Mouse (Mus musculus) urinary bladder, adult 2 months (tissue): ENCODE results near the gene 1700092M07Rik. TPM values are rescaled to one million over a fixed set of nuclear protein-coding genes. Genes with fewer than 3 reads are reported as not detected.
A peak's percentile ranks its signal among the peaks of the same experiment; 100 is the strongest.

Experiments used
- DNase-seq: peaks from one replicate; pipeline ENCODE4 v3.0.0; 2022; ENCODE audit warnings: low spot score
- polyA plus RNA-seq: library from polyadenylated mRNA; depleted of rRNA; stranded (reverse); fragments of >200 nt; gene quantifications from 2 replicates; pipeline ENCODE4 v1.2.3, GENCODE M21; 2012; rRNA removed

Gene 1700092M07Rik
- 0.19 and 0.28 TPM in 2 replicates for polyA plus RNA-seq

DNA sequence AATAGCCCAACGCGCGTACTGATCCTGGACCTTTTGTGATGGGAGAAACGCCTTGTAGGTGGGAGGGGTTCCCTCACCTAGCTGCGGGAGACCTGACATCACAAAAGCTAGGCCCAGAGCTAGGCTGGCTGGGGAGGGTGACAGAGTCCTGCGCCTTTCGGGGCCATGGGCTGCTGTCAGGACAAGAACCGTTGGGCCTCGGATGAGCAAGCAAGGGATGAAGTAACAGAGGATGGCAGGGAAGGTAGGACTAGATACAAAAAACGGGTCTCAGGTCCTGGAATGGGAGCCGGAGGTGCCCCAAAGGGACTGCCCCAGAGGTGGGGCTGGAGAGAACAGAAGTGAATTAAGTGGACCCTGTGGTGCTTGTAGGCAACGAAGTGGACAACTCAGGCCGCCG lies at the start of gene 1700092M07Rik:
TSS of gene 1700092M07Rik (plus strand) at position 116 of the 400 bp plus-strand sequence.
- no peak for DNase-seq

DNA sequence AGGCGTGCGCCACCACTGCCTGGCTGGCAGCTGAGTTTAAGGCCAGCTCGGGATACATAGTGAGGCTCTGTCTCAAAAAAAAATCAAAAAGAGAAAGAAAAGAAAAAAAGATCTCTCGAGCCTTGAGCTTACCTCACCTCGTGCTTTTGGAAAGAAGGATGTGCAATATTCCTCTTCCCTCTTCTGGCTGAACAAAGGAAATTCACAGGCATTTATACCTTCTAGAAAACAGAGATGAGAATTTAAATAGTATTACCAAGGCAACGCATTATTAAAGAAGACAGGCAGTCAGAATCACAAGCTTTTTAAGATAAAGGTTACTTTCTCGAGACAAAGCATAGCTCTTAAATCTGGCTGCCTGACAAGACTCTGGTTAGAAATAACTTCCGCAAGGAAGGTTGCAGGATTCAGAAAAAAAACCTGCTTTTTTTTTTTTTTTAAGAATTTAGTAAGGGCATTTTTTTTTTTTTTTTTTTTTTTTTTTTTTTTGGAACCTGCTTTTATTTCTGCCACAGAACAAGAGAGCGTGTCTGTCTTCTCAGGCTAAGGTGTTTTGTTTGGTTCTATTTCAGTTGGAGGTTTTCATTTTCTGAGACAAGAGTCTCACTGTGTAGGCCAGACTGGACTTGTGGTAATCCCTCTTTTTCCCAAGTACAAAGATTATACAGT lies 48.5 kb upstream of the 1700092M07Rik start:
- no peak for DNase-seq

DNA sequence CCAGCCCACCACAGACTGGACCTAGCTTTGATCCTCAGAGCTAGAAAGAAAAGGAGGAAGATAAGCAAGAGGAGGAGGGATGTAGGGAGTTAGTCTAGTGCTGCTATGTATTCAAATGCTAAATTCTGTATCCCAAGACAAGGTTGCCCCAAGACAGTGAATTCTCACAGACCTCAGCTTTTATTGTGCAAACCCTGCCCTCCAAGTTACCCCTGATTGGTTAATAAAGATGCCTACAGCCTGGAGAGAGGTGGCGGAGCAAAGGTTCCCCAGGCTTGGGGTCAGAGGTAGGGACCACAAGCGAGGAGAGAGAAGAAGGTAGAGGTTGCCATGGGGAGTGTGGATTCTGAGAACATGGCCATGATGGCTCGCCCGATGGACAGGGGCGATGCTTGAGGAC lies 47.8 kb upstream of the 1700092M07Rik start:
- no peak for DNase-seq

DNA sequence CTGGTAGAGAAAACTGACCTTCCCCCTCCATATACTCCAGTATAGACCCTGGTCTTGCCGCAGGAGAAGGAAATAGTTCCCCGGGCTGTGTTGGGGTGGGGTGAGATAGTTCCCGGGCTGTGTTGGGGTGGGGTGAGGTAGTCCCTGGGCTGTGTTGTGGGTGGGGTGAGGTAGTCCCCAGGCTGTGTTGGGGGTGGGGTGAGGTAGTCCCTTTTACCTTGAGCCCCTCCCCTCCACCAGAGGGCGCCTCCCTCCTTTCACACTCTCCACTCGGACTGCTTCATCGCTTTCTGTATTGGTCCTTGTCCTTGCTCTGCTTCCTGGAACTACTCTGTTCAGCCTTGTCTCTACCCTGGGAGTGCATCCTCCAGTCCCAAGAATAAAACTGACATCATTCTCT lies 45.2 kb upstream of the 1700092M07Rik start:
- DNase-seq, result no peak

DNA sequence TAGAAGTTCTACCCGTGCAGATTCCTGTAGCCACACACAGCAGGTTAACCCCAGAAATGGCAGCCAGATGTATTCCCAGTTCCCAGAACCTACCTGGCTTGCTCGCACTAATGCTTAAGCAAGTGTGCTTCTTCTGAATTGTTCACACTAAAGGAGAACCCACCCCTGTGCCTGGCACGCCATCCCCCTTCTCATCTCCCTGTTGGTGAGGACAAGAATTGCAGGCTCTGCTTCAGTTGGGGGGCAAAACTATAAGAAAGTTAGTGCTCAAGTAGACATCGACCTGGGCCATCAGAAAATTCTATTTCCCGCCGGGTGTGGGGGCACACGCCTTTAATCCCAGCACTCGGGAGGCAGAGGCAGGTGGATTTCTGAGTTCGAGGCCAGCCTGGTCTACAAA lies 40.9 kb upstream of the 1700092M07Rik start:
- no peak for DNase-seq

DNA sequence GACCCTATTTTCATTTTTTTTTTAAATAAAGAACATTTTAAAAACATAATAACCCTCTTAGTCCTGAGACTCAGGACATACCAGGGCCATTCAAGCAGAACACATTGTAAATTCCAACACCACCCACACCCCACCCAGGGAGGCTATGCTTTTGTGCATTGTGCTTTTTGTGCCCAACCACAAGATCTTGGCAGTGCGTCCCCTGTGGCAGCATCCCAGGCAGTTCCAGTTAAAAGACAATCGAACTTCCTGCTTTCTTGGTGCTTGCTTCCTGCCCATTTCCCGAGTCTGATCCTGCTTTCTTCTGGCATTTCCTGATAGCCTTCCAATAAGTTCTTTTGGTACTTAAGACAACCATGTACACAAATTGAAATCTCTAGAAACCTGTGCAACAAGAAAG lies 38.1 kb upstream of the 1700092M07Rik start:
- no peak for DNase-seq

DNA sequence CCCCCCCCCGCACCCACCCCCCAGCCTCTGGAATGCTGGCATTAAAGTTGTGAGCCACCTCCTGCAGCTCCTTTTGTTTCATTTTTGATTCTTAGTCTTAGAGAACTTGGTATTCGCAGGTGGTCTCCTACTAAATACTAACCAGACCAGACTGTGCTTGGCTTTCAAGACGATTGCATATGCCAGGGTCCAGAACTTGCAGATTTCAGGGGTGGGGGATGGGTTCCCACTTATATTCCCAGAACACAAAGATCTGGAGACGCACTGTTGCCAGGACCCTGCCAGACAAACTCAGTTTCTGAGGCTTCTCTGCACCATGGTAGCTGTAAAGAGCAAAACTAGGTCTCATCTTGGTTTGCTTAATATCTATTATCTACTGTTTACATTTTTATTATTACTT lies 36.9 kb upstream of the 1700092M07Rik start:
- no peak for DNase-seq

DNA sequence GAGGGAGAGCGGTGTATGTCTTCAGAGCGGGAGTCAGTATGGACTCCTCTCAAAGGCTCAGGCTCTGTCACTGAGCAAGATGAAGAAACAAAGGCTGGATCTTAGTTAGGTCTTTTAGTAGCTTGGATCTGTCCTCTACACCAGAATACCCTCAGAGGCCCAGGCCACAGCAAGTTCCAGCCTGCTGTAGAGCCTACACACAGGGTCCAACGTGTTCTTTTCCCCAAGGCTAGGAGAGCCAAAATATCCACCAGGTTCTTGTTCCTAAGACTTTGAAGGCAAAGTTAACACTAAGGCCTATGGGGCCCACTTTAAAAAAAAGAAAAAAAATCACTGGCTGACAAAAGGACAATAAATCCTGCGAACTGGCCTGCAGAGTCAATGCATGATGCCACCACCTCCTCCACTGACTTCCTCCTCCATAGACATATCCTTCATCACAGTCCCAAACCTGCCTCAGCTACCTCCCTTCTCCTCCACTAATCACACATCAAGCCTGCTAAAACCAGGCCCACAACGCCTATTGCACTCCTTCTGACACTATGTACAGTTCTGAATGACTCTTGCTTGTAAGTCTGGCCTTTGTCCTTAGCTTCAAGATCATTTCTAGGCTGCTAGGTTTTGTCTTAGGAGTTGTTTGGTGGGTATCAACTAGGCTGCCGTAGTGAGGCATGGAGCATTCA lies 35.4 kb upstream of the 1700092M07Rik start:
- no peak for DNase-seq

DNA sequence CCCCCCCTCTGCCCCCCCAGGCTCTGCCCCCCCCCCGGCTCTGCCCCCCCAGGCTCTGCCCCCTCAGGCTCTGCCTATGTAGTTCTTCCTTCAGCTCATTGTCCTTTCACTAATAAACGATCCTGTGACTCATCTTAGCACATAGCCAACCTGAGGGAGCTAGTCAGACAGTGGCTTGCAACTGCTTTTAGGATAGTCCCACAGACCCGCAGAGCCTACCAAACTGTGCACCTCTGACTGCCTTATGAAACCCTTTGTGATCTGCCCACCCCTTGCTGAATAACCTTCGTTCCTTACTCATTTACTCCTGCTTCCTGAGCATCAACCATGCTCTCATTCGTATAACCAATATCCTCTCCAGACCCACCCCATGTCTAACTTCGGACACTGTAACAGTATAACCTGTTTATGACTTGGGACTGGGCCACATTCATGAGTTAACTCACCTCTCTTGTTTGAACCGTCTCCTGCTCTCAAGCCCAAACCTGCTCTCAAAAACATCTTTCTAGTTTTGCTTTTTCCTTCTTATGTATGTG lies 34.3 kb upstream of the 1700092M07Rik start:
- DNase-seq, result no peak

DNA sequence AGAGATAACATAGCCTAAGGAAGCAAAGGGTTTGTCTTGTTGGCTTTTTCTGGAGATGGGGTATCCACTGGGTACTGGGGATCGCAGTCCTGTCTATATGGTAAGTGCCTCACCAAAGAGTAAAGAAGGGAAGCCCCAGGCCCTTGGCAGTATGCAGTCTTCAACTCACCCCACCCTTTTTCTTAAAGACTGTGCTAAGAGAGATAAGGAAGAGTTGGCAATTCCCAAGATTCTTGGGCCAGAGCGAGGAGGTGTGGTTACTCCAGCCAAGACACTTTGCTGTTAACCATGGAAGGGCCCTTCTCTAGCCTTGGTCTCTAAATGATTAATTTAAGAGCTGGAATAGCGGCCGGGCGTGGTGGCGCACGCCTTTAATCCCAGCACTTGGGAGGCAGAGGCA lies 33.6 kb upstream of the 1700092M07Rik start:
- no peak for DNase-seq

DNA sequence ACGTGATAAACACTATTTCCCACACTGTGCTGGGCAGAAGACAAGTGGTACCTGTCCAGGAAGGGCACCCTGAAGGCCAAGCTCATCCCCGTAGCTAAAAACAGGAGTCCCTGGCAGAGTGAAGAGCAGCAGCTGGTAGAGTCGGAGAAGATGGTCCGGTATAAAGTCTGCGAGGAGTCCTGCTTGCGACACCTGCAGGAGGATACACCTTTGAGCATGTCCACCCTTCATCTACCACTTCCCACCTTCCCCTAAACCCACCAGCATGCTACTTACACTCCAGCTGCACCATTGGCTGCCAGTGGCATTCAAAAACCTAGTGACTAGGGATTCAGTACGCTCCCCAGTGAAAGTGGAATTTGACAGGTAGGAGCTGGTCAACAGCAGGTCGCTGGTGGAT lies 31.6 kb upstream of the 1700092M07Rik start:
- no peak for DNase-seq

DNA sequence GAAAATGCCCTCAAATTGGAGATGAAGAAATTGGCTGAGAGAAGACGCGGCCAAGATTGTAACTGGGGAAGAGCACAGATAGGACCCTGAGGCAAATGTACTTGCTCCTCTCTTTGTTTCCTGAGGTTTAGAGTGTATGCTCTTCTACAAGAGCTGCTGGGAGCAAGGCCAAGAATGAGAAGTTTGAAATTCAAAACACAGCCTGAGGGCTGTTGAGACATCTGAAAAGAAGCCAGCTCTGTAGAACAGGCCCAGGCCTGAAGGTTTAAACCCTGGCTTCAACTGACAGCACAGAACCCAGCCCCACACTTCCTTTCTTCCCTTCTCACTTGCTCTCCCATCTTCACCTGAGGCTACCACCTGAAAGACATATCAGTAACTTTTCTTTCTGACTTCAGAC lies 30.5 kb upstream of the 1700092M07Rik start:
- DNase-seq, result no peak

DNA sequence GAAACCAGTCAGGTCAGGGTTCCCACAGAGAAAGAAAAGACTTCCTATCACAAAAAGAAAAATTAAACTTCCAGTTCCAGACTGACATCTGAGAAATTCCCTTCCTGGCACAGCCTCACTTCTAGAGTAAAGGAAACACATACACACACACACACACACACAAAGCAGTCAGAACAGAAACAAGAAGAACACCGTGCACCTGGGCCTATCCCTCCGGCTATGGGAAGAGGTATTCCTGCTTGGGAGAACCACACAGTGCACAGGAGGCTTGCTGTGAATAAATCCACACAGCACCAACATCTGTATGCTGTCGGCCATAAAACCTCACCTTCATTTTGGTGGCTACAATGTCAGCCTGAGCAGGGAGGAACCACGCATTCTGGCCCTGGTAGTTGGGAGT lies 29.0 kb upstream of the 1700092M07Rik start:
- no peak for DNase-seq

DNA sequence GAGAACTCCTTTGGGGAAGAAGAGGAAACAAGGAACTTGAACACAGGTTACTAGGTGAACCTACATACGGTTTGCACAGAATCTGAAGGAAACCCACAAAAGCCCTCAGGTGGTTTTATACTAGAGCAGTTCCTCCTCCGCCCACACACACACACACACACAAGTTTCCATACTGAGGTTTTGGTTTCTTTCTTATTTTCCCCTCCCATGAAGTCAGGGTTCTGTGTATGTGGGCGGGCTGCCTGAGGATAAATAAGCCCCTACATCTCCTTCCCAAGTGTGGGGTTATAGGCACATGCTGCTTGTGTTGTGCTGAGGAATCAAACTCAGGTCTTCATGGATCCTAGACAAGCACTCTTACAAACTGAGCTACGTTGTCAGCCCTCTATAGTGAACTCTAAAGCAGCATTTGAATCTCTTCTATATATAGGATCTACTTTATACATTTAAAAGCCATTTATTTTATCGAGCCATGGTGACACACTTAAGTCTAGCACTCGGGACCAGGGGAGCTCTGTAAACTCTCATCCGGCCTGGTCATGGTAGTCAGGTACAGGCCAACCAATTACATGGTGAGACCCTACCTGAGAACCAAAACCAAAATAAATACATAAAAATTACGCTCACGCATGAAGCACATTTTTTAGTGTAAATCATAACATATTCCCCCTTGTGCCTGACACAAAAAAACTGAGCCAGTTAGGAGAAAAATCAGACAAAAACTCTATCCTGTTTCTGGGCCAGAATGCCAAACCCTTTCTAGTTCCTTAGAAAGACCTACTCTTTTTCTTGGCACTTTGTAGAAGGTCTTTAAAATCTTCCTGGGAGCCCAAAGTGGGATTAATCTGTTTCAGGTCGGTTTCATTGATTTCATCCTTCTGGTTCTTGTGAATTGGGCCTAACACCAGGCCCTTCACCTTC lies 28.3 kb upstream of the 1700092M07Rik start:
- DNase-seq, result no peak

DNA sequence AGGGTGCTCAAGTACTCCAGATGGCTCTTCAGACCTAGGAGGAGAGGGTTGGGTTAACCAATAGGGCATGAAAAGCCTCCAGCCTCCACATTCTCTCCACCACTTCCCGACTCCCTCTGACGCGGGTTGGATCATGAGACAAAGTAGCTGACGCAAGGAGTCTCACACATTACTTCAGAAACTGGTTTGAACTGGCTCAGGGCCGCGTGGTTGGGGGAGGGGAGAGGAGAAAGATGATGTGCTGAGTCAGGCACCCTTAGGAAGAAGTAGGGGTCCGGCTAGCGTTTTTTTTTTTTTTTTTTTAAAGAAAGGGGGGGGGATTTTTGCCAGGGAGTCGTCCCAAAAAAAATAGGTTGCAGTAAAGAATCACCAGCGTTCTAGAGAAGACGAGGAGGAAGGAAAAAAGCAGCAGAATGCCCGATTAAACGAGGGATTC lies 27.6 kb upstream of the 1700092M07Rik start:
- peak; percentile 46 for DNase-seq

DNA sequence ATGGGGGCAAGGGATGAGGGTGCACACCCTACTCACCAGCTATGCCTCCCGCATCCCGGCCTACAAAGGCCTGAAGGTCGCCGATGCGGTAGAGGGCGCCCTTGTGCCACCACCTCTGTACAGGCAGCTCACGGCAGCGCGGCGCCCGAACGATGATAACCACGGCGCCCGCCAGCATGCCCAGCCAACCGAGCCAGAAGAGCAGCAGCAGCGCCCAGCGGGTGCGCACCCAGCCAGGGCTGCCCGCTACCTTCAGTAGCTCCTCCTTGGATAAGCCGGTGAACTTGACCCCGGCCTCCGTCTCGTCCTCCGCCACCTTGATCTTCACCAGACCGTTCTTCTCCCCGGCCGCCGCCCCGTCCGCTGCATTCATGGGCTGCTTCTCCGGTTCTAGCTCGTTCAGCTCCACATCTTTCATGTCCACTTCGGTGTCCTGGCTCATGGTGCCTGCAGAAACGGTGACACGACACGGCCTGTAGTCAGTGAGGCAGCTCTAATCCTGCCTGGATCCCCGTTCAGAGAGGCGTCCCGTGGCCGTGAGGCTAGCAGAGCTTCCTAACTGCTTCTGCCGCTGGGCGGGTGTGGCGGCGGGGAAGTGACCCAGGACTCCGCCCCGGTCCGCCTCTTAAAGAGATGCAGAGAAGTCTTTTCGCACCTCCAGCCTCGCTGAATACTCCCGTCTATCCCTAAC lies 27.1 kb upstream of the 1700092M07Rik start:
- DNase-seq, result peak; percentile 89

DNA sequence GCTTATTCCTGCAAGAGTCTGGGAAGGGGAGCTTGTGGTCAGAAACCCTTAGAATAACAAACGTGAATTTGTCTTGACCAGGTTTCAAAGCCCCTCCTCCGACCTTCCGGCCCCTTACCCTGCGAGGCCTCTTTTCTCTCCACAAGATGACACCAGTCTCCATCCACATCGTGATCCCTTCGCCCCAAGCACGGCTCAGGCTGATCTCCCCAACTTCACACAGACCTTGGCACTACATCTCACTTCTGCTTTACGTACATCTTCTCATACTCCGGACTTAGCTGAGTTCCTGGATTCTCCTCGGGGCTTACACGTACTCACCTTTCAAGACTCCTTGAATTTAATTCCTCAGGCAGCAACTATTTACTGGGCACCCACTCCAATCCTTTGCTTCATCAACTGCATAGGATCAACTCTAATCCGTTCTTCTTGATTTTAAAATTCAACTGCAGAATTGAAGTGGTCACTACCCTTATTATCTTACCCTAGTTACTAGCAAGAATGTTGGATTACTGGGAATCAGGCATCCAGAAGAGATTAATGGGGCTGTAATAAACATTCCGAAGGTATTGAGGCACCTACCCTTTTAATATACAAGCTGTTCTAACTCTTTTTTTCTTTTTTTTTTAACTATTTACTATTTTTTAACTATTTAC lies 26.4 kb upstream of the 1700092M07Rik start:
- no peak for DNase-seq

DNA sequence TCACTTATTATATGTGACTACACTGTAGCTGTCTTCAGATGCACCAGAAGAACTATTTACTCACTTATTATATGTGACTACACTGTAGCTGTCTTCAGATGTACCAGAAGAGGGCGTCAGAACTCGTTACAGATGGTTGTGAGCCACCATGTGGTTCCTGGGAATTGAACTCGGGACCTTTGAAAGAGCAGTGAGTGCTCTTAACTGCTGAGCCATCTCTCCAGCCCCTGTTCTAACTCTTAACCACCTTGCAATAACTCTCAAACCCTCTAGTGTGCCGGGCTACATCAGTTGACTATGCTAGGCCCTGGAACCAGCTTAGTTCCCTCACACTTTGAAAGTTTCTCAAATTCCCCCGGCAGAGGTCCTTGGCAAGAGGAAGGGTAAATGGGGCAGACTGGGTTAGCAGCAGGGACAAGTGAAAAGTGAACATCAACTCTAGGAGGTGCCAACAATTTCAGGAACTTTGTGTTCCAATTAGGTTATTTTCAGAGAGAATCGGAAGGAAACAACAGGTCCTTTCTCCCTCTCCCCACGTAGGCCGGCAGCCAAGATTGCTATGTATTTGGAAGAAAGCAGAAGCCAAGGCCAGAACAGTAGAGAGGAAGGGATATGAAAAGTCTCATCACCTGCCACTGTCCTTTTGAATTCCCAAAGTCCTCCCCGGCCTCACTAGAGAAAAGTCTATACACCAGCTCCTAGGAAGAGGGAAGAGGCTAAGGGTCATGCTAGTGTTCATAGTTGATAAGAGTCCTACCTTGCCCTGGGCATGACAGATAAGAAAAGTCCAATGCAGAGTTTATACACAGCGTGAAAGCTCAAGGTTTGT lies 25.7 kb upstream of the 1700092M07Rik start:
- DNase-seq, result no peak

DNA sequence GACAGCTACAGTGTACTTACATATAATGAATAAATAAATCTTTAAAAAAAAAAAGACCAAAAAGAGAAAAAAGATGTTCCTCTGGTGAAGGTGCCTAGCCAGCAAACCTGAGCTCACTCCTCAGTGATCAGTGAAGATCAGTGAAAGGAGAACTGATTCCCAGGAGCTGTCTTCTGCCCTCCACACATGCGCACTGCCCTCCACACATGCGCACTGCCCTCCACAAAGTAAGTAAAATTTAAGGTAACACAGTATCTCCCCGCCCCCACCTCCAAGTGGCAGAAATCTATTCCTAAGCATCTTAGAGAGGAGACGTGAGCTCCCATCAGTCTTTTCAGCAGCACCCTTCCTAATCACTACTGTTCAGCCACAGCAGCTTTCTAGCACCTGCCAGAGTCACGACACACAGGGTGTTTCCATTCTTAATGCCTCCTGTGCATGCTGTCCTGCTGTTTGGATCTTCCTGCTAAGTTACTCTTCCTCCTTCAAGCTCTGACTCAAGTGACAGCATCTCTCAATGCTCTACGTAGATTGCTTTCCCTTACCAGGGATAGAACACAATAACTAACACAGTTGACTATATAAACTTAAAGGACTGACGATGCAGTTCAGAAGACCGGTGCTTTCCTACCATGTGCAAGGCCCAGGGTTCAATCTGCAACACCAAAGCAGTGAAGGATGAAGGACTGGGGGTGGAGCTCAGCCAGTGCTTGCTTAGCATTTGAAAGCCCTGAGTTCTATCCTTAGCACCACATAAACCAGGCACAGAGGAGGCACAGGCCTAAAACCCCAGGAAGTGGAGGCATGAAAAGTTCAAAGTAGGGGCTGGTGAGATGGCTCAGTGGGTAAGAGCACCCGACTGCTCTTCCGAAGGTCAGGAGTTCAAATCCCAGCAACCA lies 24.4 kb upstream of the 1700092M07Rik start:
- DNase-seq, result no peak
